Mouse (Mus musculus) lung, embryonic 16.5 days (tissue): ENCODE results near the gene Asic2. TPM values are rescaled to one million over a fixed set of nuclear protein-coding genes. Genes with fewer than 3 reads are reported as not detected.

Experiments
- ATAC-seq: fragments of 200-750 bp; cut with Nextera tagmentation; 2 replicates; pipeline ENCODE4 v1.8.0; 2017; ENCODE audit warnings: low read depth, mild to moderate bottlenecking, moderate library complexity
- H3K27ac ChIP-seq: fragments of 300-500 bp; sonication (generic); 2 replicates; pipeline ENCODE4 v1.5.1; 2014; ENCODE audit warnings: mild to moderate bottlenecking, control low read depth, low read length
- H3K27me3 ChIP-seq: fragments of 300-500 bp; sonication (generic); 2 replicates; pipeline ENCODE4 v1.6.1; 2014; ENCODE audit warnings: low read depth, low read length, mixed read lengths; ENCODE audit not compliant: control insufficient read depth, insufficient read depth
- H3K36me3 ChIP-seq: fragments of 300-500 bp; sonication (generic); 2 replicates; pipeline ENCODE4 v1.6.1; 2014; ENCODE audit warnings: low read length; ENCODE audit not compliant: control insufficient read depth, insufficient read depth
- H3K4me1 ChIP-seq: fragments of 300-500 bp; sonication (generic); replicated peaks from 2 replicates; pipeline ENCODE4 v1.6.1; 2014; ENCODE audit warnings: low read length, mixed read lengths; ENCODE audit not compliant: control insufficient read depth, insufficient read depth
- H3K4me2 ChIP-seq: fragments of 300-500 bp; sonication (generic); 2 replicates; pipeline ENCODE4 v1.6.1; 2014; ENCODE audit warnings: low read depth, low read length, control low read depth
- H3K4me3 ChIP-seq: fragments of 300-500 bp; sonication (generic); 2 replicates; pipeline ENCODE4 v1.5.1; 2014; ENCODE audit warnings: mild to moderate bottlenecking, low read length, control low read depth
- H3K9ac ChIP-seq: fragments of 300-500 bp; sonication (generic); 2 replicates; pipeline ENCODE4 v1.6.1; 2014; ENCODE audit warnings: low read length, control low read depth
- H3K9me3 ChIP-seq: fragments of 300-500 bp; sonication (generic); 2 replicates; pipeline ENCODE4 v1.6.1; 2016; ENCODE audit warnings: low read length; ENCODE audit not compliant: control insufficient read depth
- WGBS: fragments of 180-500 bp; shearing (Covaris S2); extraction: QIAGEN DNeasy Blood & Tissue Kit; methylation state at CpG from one replicate; pipeline ENCODE4 v1.1.7; 2014; 5-methylcytosine and 5-hydroxymethylcytosine counted together
- polyA plus RNA-seq: library from polyadenylated mRNA; unstranded; fragments of >200 nt; fragmentation: Nextera tagmentation; extraction: Ambion mirVana; gene quantifications from 2 replicates; pipeline ENCODE4 v1.2.1, GENCODE M21; 2015

The Asic2 gene
- polyA plus RNA-seq, 1 experiment from 2014 or later, result 0.31 TPM

DNA sequence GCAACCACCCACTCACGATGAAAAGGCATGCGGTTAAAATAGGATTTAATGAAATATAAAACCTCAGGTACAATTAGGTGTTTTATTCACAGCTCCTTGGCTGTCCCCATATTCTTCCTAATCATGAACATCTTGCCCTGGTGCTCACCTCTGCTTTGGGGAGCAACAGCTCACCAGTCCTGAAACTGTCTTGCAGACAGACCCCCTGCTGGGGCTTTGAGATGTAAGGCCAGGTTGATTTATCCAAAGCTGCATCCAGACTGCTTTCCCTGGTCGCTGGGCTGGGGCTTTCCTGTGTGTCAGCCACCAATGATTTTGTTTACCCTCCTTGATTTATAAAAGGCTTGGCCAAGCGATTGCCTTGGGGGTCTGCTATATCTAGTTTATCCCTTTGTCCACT is 805.2 kb downstream of the Asic2 start:
- no peaks in the 10 kb centered on the region for H3K36me3 ChIP-seq

DNA sequence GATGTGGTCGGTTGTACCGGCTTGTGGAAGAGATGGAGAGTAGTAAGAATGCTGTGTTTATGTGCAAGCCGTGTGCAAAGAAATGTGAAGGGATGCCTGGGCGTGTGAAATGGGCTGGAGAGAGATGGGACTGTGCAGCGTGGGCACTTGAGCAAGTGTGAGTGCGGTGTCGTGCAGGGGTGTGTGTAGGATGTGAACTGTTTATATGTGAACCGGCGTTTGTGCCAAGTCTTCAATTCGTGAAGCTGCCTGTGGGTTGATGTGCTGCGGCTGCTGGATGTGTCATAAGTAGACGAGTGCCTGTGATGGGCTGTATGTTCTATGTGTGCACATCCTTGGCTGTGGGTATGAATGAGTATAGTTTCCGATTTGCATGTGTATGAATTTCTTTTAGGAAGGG is 814.4 kb downstream of the Asic2 start:
- Histone ChIP-seq H3K27me3 (peaks cover 65% of the 10 kb centered on the region), H3K36me3 (no peaks in the 10 kb centered on the region), H3K4me1 (peaks cover 14% of the 10 kb centered on the region), H3K4me3 (peak overlapping the region; percentile 54), H3K9me3 (no peaks in the 10 kb centered on the region), H3K27ac (no peak overlapping the region), H3K9ac (no peak overlapping the region), H3K4me2 (peak overlapping the region; percentile 90)
- 6% methylated on average over 13 of the region's 13 CpGs for WGBS
- peak; percentile 47; the same call in 1 of the 2 replicates for ATAC-seq

More for the DNA sequence above, 805.2 kb downstream of the Asic2 start:
- Histone ChIP-seq H3K27me3 (no peaks in the 10 kb centered on the region), H3K27ac (no peak overlapping the region), H3K9ac (no peak overlapping the region), H3K4me1 (no peaks in the 10 kb centered on the region), H3K4me3 (no peak overlapping the region), H3K9me3 (no peaks in the 10 kb centered on the region), H3K4me2 (no peak overlapping the region)
- WGBS, result 60% methylated on average over 4 of the region's 4 CpGs
- no peak for ATAC-seq

DNA sequence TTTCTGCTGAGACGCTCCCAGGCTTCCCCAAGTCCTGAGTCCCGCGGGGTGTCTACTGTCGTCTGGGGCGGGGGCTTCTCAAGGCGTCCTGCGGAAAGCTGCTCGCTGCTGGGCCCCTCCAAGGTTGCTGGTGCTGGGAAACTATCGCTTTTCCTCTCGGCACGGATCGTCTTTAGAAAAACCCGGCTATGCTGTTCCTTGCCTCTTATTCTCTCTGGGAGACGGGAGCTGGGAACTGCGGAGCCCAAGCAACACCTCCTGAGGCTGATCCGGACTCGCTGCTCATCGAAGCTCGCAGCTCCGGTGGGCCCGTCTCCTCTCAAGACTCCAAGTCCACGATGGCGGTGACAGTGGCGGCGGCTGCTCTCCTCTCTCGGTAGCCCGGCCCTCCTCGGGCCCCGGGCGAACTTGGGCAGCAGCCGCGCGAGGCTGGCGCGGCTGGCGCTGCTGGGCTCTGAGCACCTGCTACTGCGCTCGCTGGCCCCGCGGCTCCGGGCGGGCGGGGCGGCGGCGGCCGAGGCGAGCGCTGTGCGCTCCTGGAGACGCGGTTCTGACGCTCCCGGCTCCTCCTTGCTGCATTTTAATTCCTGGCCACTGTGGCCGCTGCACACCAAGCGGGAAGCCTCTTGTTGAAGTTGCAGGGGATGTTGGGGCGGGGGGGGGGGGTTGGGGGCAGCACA is 815.0 kb downstream of the Asic2 start:
- no peaks in the 10 kb centered on the region for H3K36me3 ChIP-seq
- peaks cover 65% of the 10 kb centered on the region for H3K27me3 ChIP-seq
- no peaks in the 10 kb centered on the region for H3K9me3 ChIP-seq
- H3K27ac ChIP-seq, result no peak overlapping the region
- peak overlapping the region; percentile 90 for H3K4me2 ChIP-seq
- H3K4me1 ChIP-seq, result peaks cover 14% of the 10 kb centered on the region
- under 1% methylated on average over 41 of the region's 57 CpGs for WGBS
- peak; percentile 64 for ATAC-seq
- H3K9ac ChIP-seq, result no peak overlapping the region
- H3K4me3 ChIP-seq, result peak overlapping the region; percentile 54

DNA sequence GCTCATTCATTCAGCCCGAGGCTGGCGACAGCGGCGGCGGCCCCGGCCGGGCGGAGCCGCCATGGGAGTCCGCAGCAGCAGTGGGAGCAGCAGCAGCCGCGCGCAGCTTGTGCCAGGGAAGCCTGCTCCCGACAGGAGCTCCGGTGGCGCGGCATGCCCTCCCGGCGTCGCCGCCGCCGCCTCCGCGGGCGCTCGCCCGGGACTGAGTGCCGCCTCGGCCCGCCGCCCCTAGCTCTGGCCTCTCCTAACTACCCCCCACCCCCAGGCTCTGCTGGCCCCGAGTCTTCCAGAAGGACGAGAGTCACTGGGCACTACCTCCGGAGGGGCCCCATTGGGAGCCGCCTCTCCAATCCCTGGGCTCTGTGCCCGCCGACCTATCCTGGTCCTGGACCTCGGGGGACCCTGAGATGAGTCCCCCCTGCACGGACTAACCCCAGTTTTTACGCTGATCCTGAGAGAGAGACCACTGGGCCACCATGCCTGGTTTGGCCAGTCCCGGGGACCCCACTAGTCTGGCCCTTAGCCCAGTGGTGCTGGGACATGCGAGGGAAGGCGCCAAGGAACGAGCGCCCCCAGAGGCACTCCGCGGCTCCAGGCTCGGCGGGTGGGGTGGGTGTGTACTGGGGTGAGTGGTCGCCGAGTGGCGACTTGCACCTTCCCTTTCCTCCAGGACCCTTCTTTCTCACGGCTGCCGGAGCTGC is 815.6 kb downstream of the Asic2 start:
- peaks cover 65% of the 10 kb centered on the region for H3K27me3 ChIP-seq

DNA sequence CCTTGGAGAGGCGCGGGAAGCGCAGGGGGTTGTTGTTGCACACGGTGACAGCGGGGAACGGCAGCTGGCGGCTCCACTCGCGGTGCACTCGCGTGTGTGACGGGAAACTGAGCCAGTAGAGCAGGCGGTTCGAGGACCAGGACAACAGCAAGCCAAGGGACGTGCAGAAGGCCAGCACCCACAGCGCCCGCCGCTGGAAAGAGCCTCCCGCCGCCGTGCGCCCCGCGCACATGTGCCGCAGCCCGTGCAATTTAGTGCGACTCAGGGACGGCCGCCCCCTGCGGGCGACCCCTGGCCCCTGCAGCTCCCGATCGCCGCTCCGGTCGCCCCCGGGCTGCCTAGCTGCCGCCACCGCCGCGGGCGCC is 816.3 kb downstream of the Asic2 start:
- H3K4me1 ChIP-seq, result peaks cover 14% of the 10 kb centered on the region
- under 1% methylated on average over 42 of the region's 42 CpGs for WGBS
- no peaks in the 10 kb centered on the region for H3K36me3 ChIP-seq
- H3K27me3 ChIP-seq, result peaks cover 65% of the 10 kb centered on the region
- peak overlapping the region; percentile 54 for H3K9ac ChIP-seq
- H3K9me3 ChIP-seq, result no peaks in the 10 kb centered on the region
- H3K4me3 ChIP-seq, result peak overlapping the region; percentile 54
- H3K4me2 ChIP-seq, result peak overlapping the region; percentile 90
- peak; percentile 41; the same call in 1 of the 2 replicates for ATAC-seq
- no peak overlapping the region for H3K27ac ChIP-seq

More for the DNA sequence above, 815.6 kb downstream of the Asic2 start:
- Histone ChIP-seq H3K4me3 (peak overlapping the region; percentile 54), H3K4me1 (peaks cover 14% of the 10 kb centered on the region), H3K36me3 (no peaks in the 10 kb centered on the region), H3K9ac (peak overlapping the region; percentile 54), H3K9me3 (no peaks in the 10 kb centered on the region), H3K27ac (no peak overlapping the region), H3K4me2 (peak overlapping the region; percentile 90)
- peak; percentile 41; the same call in 1 of the 2 replicates for ATAC-seq
- 0% methylated on average over 31 of the region's 55 CpGs for WGBS

DNA sequence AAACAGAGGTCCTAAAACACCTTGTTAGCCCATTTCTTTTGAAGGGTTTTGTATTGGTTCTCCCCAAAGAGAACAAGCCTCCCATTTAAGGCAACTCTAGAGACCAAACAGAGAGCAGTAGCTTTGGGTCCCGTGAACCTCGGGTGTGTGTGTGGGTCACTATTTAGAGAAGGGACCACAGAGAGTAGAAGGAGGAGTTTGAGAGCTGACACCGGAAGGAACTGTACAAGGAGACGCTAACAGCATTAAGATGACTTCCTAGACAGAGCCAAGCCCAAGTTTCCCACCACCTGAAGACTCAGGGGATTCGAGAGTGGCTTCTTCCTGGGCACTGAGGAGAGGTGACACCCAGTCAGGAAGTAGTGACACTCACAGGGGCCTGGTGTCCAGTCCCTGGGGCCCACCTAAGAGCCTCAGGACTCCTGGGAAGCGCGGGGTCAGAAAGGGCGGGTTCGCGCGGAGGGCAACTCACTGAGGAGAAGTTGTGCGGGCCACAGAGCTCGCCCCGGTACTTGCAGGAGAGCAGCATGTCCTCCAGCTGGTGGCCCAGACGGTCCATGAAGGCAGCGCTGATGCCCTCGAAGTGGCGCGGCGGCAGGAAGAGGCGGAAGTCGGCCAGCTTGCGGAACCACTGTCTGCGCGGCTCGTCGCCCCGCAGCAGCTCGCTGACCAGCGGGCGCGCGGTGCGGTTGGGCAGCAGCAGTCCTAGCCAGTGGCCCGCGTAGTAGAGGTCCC is 816.8 kb downstream of the Asic2 start:
- H3K4me2 ChIP-seq, result peak overlapping the region; percentile 90
- WGBS, result 2% methylated on average over 36 of the region's 36 CpGs
- ATAC-seq, result 0 out of 2 replicates have a peak, but pooled peaks have one; percentile 8
- no peaks in the 10 kb centered on the region for H3K36me3 ChIP-seq
- no peak overlapping the region for H3K27ac ChIP-seq
- peaks cover 65% of the 10 kb centered on the region for H3K27me3 ChIP-seq
- H3K9me3 ChIP-seq, result no peaks in the 10 kb centered on the region
- H3K9ac ChIP-seq, result peak overlapping the region; percentile 54; the same call in 1 of the 2 replicates
- H3K4me1 ChIP-seq, result peaks cover 14% of the 10 kb centered on the region
- H3K4me3 ChIP-seq, result peak overlapping the region; percentile 54

DNA sequence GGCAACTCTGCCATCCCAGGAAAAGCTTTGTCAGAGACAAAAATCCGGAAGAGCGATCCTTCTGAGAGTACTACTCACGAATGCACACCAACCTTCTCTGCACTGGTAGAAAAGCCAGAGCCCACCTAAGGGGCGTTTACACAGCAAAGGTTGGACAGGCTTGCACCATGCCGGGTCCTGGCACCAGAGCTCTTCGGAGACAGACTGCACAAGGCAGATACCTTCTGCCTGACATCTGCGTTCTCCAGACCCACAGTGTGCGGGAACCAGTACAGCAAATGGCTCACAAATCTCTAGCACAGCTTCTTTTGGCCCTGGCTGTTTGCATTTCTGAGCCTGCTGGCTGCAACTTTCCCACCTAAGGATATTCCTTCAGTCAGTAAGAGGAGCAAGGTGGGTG is 817.6 kb downstream of the Asic2 start:
- 55% methylated on average over 8 of the region's 8 CpGs for WGBS
- Histone ChIP-seq H3K9ac (no peak overlapping the region), H3K4me2 (no peak overlapping the region), H3K36me3 (no peaks in the 10 kb centered on the region), H3K4me1 (peaks cover 14% of the 10 kb centered on the region), H3K9me3 (no peaks in the 10 kb centered on the region), H3K4me3 (no peak overlapping the region), H3K27me3 (peaks cover 58% of the 10 kb centered on the region), H3K27ac (no peak overlapping the region)
- no peak for ATAC-seq

DNA sequence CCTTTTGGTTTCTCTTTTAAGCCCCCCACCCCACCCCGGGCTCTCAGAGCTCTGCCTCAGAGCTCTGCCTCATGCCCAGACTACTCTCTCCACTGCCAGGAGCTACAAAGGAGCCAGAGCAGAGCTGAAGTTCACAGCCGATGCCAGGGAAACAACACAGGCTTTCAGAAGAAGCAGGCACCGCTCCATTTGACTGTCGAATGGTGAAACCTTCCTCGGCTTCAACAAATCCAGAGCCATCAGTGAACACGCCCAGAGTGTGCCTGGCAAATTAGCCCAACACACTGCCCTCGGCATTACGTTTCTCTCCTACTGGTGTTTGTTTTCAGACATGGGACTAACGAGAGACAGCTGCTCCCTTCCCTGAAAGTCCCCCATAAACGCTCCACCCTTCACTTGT is 819.8 kb downstream of the Asic2 start:
- WGBS, result 64% methylated on average over 10 of the region's 10 CpGs
- ATAC-seq, result no peak
- H3K4me2 ChIP-seq, result no peak overlapping the region
- peaks cover 8% of the 10 kb centered on the region for H3K4me1 ChIP-seq
- H3K9ac ChIP-seq, result no peak overlapping the region
- H3K9me3 ChIP-seq, result no peaks in the 10 kb centered on the region
- no peaks in the 10 kb centered on the region for H3K36me3 ChIP-seq
- H3K27ac ChIP-seq, result no peak overlapping the region
- no peak overlapping the region for H3K4me3 ChIP-seq
- H3K27me3 ChIP-seq, result peaks cover 40% of the 10 kb centered on the region

DNA sequence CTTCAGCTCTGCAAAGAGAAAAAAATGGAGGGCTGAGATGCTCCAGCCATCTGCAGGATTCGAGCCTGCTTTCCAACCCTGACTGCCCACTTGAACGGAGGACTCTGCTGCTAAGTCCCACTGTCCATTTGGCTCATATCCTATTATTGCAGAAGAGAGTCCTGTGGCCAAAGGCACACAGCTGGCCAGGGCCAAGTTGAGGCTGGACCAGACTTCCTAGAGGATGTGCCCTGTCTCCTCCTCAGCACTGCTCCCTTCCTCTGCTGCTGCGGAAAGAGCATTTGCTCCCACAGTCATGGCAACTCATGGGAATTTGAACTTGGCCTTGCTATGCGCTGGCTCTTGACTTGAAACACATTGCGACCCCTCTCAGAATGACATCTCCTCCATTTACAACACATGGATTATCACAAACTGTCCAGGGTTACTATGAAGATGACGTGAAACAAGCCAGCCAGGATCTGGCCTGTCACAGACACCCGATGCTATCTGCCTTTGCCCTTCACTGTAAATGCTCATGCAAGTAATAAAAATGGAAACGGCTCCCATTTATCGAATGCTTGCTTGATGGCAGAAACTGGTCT is 821.6 kb downstream of the Asic2 start:
- WGBS, result 36% methylated on average over 9 of the region's 9 CpGs
- Histone ChIP-seq H3K9me3 (no peaks in the 10 kb centered on the region), H3K9ac (no peak overlapping the region), H3K4me1 (no peaks in the 10 kb centered on the region; the same call in 1 of the 2 replicates), H3K4me3 (no peak overlapping the region), H3K27me3 (peaks cover 23% of the 10 kb centered on the region), H3K36me3 (no peaks in the 10 kb centered on the region), H3K27ac (no peak overlapping the region), H3K4me2 (no peak overlapping the region)
- ATAC-seq, result peak; percentile 87
